Mouse (Mus musculus) MEL (cell line): ENCODE measurements around the gene Zbtb49. TPM values are rescaled to one million over a fixed set of nuclear protein-coding genes. Genes with fewer than 3 reads are reported as not detected.

Source experiments
- DNase-seq: peaks from one replicate; pipeline ENCODE4 v3.0.0; 2011; ENCODE audit warnings: low read depth, low spot score
- H3K27ac ChIP-seq: 2 replicates; pipeline ENCODE4 v1.5.1; 2012; ENCODE audit warnings: low read depth, mild to moderate bottlenecking, control low read depth, low read length, moderate library complexity; ENCODE audit not compliant: control insufficient read depth
- H3K27me3 ChIP-seq, 2 experiments: fragments of 150-350 bp in 1 of 2; sonication (generic) in 1 of 2; 2 replicates each; pipeline ENCODE4 v1.6.1; 2012; ENCODE audit warnings: low read length in 2 of 2, mild to moderate bottlenecking in 2 of 2, improper control_type of control experiment in 1 of 2, moderate library complexity in 1 of 2; ENCODE audit not compliant: insufficient read depth in 2 of 2, control insufficient read depth in 1 of 2
- H3K36me3 ChIP-seq, 2 experiments: 2 replicates each; pipeline ENCODE4 v1.6.1; 2012 to 2014; ENCODE audit warnings: low read length in 2 of 2, improper control_type of control experiment in 1 of 2, inconsistent platforms in 1 of 2, mild to moderate bottlenecking in 1 of 2; ENCODE audit not compliant: insufficient read depth in 2 of 2, control insufficient read depth in 1 of 2
- H3K4me1 ChIP-seq, 2 experiments: fragments of 150-350 bp in 1 of 2; sonication (generic) in 1 of 2; 2 replicates each; pipeline ENCODE4 v1.6.1; 2012; ENCODE audit warnings: low read length in 2 of 2, improper control_type of control experiment in 1 of 2, mild to moderate bottlenecking in 1 of 2; ENCODE audit not compliant: insufficient read depth in 2 of 2, control insufficient read depth in 1 of 2
- H3K4me3 ChIP-seq, 2 experiments: fragments of 150-350 bp in 1 of 2; sonication (generic) in 1 of 2; 2 replicates each; pipeline ENCODE4 v1.5.1; 2012; ENCODE audit warnings: low read depth in 2 of 2, low read length in 2 of 2, mild to moderate bottlenecking in 2 of 2, moderate library complexity in 2 of 2, control low read depth in 1 of 2, improper control_type of control experiment in 1 of 2; ENCODE audit not compliant: control insufficient read depth in 1 of 2, insufficient read depth in 1 of 2
- H3K79me2 ChIP-seq: 2 replicates; pipeline ENCODE4 v1.6.1; 2012; ENCODE audit warnings: mild to moderate bottlenecking, low read length, moderate library complexity; ENCODE audit not compliant: control insufficient read depth, poor library complexity, insufficient read depth
- H3K9ac ChIP-seq: 2 replicates; pipeline ENCODE4 v1.6.1; 2012; ENCODE audit warnings: low read depth, mild to moderate bottlenecking, control low read depth, low read length, moderate library complexity; ENCODE audit not compliant: control insufficient read depth, poor library complexity, severe bottlenecking
- H3K9me3 ChIP-seq: fragments of 150-350 bp; sonication (generic); replicated peaks from 2 replicates; pipeline ENCODE4 v1.6.1; 2012; ENCODE audit warnings: mild to moderate bottlenecking, low read length, improper control_type of control experiment, moderate library complexity; ENCODE audit not compliant: insufficient read depth
- BHLHE40 ChIP-seq: IDR thresholded peaks from 2 replicates; pipeline ENCODE4 v1.6.1; 2012; ENCODE audit warnings: low read depth, mild to moderate bottlenecking, inconsistent platforms, low read length, improper control_type of control experiment, borderline replicate concordance
- CHD2 ChIP-seq: IDR thresholded peaks from 2 replicates; pipeline ENCODE4 v1.6.1; 2011; ENCODE audit warnings: low read length, improper control_type of control experiment
- CTCF ChIP-seq, 3 experiments: IDR thresholded peaks in 2 of 3; conservative IDR thresholded peaks in 1 of 3; 2 replicates each; pipeline ENCODE4 v1.5.1; 2011 to 2012; ENCODE audit warnings: low read length in 3 of 3, low read depth in 2 of 3, mild to moderate bottlenecking in 2 of 3, improper control_type of control experiment in 1 of 3, inconsistent platforms in 1 of 3, mixed read lengths in 1 of 3, moderate library complexity in 1 of 3; ENCODE audit not compliant: control insufficient read depth in 1 of 3, insufficient read depth in 1 of 3, poor library complexity in 1 of 3, severe bottlenecking in 1 of 3
- E2F4 ChIP-seq: IDR thresholded peaks from 2 replicates; pipeline ENCODE4 v1.6.1; 2011; ENCODE audit warnings: low read depth, low read length, improper control_type of control experiment, borderline replicate concordance
- ELF1 ChIP-seq: IDR thresholded peaks from 2 replicates; pipeline ENCODE4 v1.6.1; 2014; ENCODE audit warnings: low read depth, mild to moderate bottlenecking, inconsistent platforms, low read length, improper control_type of control experiment, moderate library complexity
- ETS1 ChIP-seq: IDR thresholded peaks from 2 replicates; pipeline ENCODE4 v1.6.1; 2012; ENCODE audit warnings: low read depth, mild to moderate bottlenecking, inconsistent platforms, low read length, improper control_type of control experiment, moderate library complexity
- GABPA ChIP-seq: IDR thresholded peaks from 2 replicates; pipeline ENCODE4 v1.6.1; 2012; ENCODE audit warnings: low read depth, mild to moderate bottlenecking, inconsistent platforms, low read length, improper control_type of control experiment, moderate library complexity
- GATA1 ChIP-seq: IDR thresholded peaks from 2 replicates; pipeline ENCODE4 v1.6.1; 2011; ENCODE audit warnings: low read depth, low read length, improper control_type of control experiment
- JUND ChIP-seq: IDR thresholded peaks from 2 replicates; pipeline ENCODE4 v1.6.1; 2011; ENCODE audit warnings: low read depth, mild to moderate bottlenecking, improper control_type of control experiment, low read length
- MAFK ChIP-seq: IDR thresholded peaks from 2 replicates; pipeline ENCODE4 v1.6.1; 2011; ENCODE audit warnings: low read depth, mild to moderate bottlenecking, low read length, improper control_type of control experiment, borderline replicate concordance
- MXI1 ChIP-seq: IDR thresholded peaks from 2 replicates; pipeline ENCODE4 v1.6.1; 2011; ENCODE audit warnings: mild to moderate bottlenecking, low read depth, low read length, improper control_type of control experiment
- NELFE ChIP-seq: IDR thresholded peaks from 2 replicates; pipeline ENCODE4 v1.6.1; 2011; ENCODE audit warnings: low read depth, low read length, improper control_type of control experiment
- POLR2A ChIP-seq, 2 experiments: IDR thresholded peaks; 2 replicates each; pipeline ENCODE4 v1.6.1; 2011 to 2012; ENCODE audit warnings: low read length in 2 of 2, mild to moderate bottlenecking in 2 of 2, control low read depth in 1 of 2, improper control_type of control experiment in 1 of 2, low read depth in 1 of 2, moderate library complexity in 1 of 2; ENCODE audit not compliant: control insufficient read depth in 1 of 2, insufficient read depth in 1 of 2, poor library complexity in 1 of 2
- POLR2AphosphoS5 ChIP-seq: IDR thresholded peaks from 2 replicates; pipeline ENCODE4 v1.6.1; 2012; ENCODE audit warnings: low read depth, borderline replicate concordance, mild to moderate bottlenecking, inconsistent platforms, low read length, moderate library complexity, mixed read lengths
- SMC3 ChIP-seq: IDR thresholded peaks from 2 replicates; pipeline ENCODE4 v1.6.1; 2011; ENCODE audit warnings: low read depth, low read length, improper control_type of control experiment
- TAL1 ChIP-seq: IDR thresholded peaks from 2 replicates; pipeline ENCODE4 v1.6.1; 2012; ENCODE audit warnings: mild to moderate bottlenecking, inconsistent platforms, low read length, moderate library complexity, mixed read lengths
- TCF12 ChIP-seq: IDR thresholded peaks from 2 replicates; pipeline ENCODE4 v1.6.1; 2014; ENCODE audit warnings: low read depth, mild to moderate bottlenecking, inconsistent platforms, low read length, improper control_type of control experiment, moderate library complexity
- UBTF ChIP-seq: IDR thresholded peaks from 2 replicates; pipeline ENCODE4 v1.6.1; 2012; ENCODE audit warnings: low read depth, mild to moderate bottlenecking, inconsistent platforms, low read length, improper control_type of control experiment, moderate library complexity, borderline replicate concordance; ENCODE audit not compliant: insufficient read depth
- USF1 ChIP-seq: IDR thresholded peaks from 2 replicates; pipeline ENCODE4 v1.6.1; 2014; ENCODE audit warnings: low read depth, mild to moderate bottlenecking, inconsistent platforms, low read length, improper control_type of control experiment, moderate library complexity
- ZKSCAN1 ChIP-seq: IDR thresholded peaks from 2 replicates; pipeline ENCODE4 v1.6.1; 2012; ENCODE audit warnings: low read depth, mild to moderate bottlenecking, inconsistent platforms, low read length, improper control_type of control experiment, moderate library complexity
- ZMIZ1 ChIP-seq: IDR thresholded peaks from 2 replicates; pipeline ENCODE4 v1.6.1; 2012; ENCODE audit warnings: low read depth, mild to moderate bottlenecking, inconsistent platforms, low read length, improper control_type of control experiment, moderate library complexity
- polyA plus RNA-seq, 2 experiments: library from polyadenylated mRNA; stranded (reverse) in 1 of 2; unstranded in 1 of 2; fragments of >175 nt in 1 of 2; fragments of >200 nt in 1 of 2; gene quantifications; 2 replicates each; pipeline versions ENCODE4 v1.2.1 to v1.2.4; 2012; ENCODE audit warnings: low replicate concordance in 2 of 2, low read depth in 1 of 2; ENCODE audit not compliant: insufficient read length in 2 of 2, insufficient read depth in 1 of 2, missing spikeins in 1 of 2
- total RNA-seq: library from RNA; depleted of rRNA; stranded (reverse); fragments of 300-350 nt; gene quantifications from 2 replicates; pipeline ENCODE4 v1.2.3, GENCODE M21; 2012

Zbtb49 gene
- total and polyA plus RNA-seq, 3 experiments: 16.8 to 17.5 TPM; not detected in 1

- TF ChIP-seq MXI1: no peak
- TF ChIP-seq ELF1: no peak
- no peak for TF ChIP-seq CTCF (IDR thresholded peaks at IDR 0.05 in 2 of 3, conservative IDR thresholded peaks at IDR 0.05 in 1 of 3; ENCODE audit: control insufficient read depth in 1 of 3, insufficient read depth in 1 of 3, low read depth in 2 of 3, low read length in 3 of 3, poor library complexity in 1 of 3, severe bottlenecking in 1 of 3)
- TF ChIP-seq NELFE: no peak
- Histone ChIP-seq H3K27me3 (no peaks in the 10 kb centered on the region), H3K4me3 (no peak overlapping the region), H3K9ac (no peak overlapping the region), H3K9me3 (no peaks in the 10 kb centered on the region), H3K4me1 (no peaks in the 10 kb centered on the region), H3K27ac (no peak overlapping the region), H3K79me2 (no peaks in the 10 kb centered on the region), H3K36me3 (no peaks in the 10 kb centered on the region)
- DNase-seq: no peak
Measured at GRCm38 (mm10) chr5:38158947-38159633, 61.2 kb downstream of the Zbtb49 start.

DNA sequence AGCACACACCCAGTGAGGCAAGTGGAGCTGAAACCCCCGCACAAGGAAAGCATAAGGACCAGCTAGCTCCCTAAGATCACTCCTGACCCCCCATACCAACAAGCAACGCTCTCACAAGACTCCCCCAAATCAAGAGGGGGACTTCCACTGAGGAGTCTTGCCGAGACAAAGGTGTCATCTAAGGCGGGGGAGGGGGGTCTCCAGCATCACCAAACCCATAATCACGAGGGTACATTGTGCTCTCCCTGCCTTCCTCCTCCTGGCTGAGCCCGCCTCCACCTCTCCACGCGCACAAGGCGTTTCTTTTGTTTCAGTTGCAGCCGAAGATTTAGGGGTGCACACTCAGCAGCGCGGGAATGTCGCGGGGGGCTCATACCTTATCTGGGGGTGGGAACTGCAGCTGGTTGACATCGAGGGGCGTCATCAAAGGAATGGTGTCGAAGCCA lies 61.7 kb downstream of the Zbtb49 start:
- no peak overlapping the region for H3K27ac ChIP-seq
- H3K36me3 ChIP-seq: no peaks in the 10 kb centered on the region
- TF ChIP-seq TAL1 (no peak), ZKSCAN1 (no peak), ETS1 (no peak), MXI1 (no peak), POLR2A (IDR thresholded peaks at IDR 0.05; ENCODE audit: control insufficient read depth in 1 of 2, insufficient read depth in 1 of 2, low read depth in 1 of 2, low read length in 2 of 2, poor library complexity in 1 of 2) (no peak), ZMIZ1 (no peak), NELFE (no peak)
- no peaks in the 10 kb centered on the region for H3K27me3 ChIP-seq
- no peaks in the 10 kb centered on the region for H3K4me1 ChIP-seq
- DNase-seq: no peak
- no peaks in the 10 kb centered on the region for H3K79me2 ChIP-seq
- H3K9ac ChIP-seq: no peak overlapping the region
- no peak overlapping the region for H3K4me3 ChIP-seq
- H3K9me3 ChIP-seq: no peaks in the 10 kb centered on the region

DNA sequence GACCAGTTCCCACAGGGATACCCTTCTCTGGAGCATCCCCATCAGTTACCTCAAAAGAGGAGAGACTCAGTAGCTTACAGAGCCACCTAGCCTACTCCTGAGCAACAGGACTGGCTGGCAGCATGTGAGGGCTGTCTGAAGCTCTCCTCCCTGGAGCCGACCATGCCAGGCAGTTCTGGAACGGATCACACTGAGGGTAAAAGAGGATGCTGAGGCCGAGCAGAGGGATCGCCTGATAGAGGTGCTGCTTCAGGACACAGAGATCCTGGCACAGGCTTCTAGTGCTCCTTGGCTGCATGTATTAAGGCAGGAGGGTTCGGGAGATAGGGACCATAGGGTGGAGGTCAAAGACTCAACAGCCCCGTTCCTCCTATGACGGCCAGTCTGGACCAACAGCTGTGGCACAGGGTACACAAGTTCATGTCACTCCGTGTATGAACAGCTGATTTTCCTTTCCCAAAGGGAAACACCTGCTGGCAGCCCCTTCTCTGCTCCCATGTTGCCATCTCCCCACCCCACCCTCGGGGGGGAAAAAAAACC lies 62.7 kb downstream of the Zbtb49 start:
- no peak for DNase-seq
- Histone ChIP-seq H3K4me3 (no peak overlapping the region), H3K9me3 (no peaks in the 10 kb centered on the region), H3K4me1 (no peaks in the 10 kb centered on the region), H3K9ac (no peak overlapping the region), H3K27ac (no peak overlapping the region), H3K27me3 (no peaks in the 10 kb centered on the region), H3K36me3 (no peaks in the 10 kb centered on the region), H3K79me2 (no peaks in the 10 kb centered on the region)
- no peak for TF ChIP-seq JUND
- no peak for TF ChIP-seq CHD2
- TF ChIP-seq POLR2AphosphoS5: no peak
- TF ChIP-seq BHLHE40: no peak
- TF ChIP-seq ZMIZ1: no peak
- TF ChIP-seq USF1: no peak
- no peak for TF ChIP-seq SMC3
- TF ChIP-seq GABPA: no peak
- no peak for TF ChIP-seq TCF12
- TF ChIP-seq POLR2A (IDR thresholded peaks at IDR 0.05; ENCODE audit: control insufficient read depth in 1 of 2, insufficient read depth in 1 of 2, low read depth in 1 of 2, low read length in 2 of 2, poor library complexity in 1 of 2): no peak
- no peak for TF ChIP-seq MAFK
- TF ChIP-seq E2F4: no peak
- no peak for TF ChIP-seq CTCF (IDR thresholded peaks at IDR 0.05 in 2 of 3, conservative IDR thresholded peaks at IDR 0.05 in 1 of 3; ENCODE audit: control insufficient read depth in 1 of 3, insufficient read depth in 1 of 3, low read depth in 2 of 3, low read length in 3 of 3, poor library complexity in 1 of 3, severe bottlenecking in 1 of 3)
- no peak for TF ChIP-seq GATA1
- TF ChIP-seq UBTF: no peak
